Mouse (Mus musculus) forebrain, embryonic 16.5 days (tissue): Measurements from ENCODE around the gene Phf3. TPM values are rescaled to one million over a fixed set of nuclear protein-coding genes. Genes with fewer than 3 reads are reported as not detected.
"Not testable (repeated sequence)": the region's sequence is repeated elsewhere in the genome, so short reads cannot be mapped to it uniquely, and the experiment has no call there.

Experiments
- ATAC-seq: fragments of 200-750 bp; cut with Nextera tagmentation; 2 replicates; pipeline ENCODE4 v1.8.0; 2017; ENCODE audit warnings: mild to moderate bottlenecking, moderate library complexity
- H3K27ac ChIP-seq: fragments of 300-500 bp; sonication (generic); 2 replicates; pipeline ENCODE4 v1.5.1; 2014; ENCODE audit warnings: low read length, control low read depth
- H3K27me3 ChIP-seq: fragments of 300-500 bp; sonication (generic); replicated peaks from 2 replicates; pipeline ENCODE4 v1.6.1; 2014; ENCODE audit warnings: low read length; ENCODE audit not compliant: control insufficient read depth, insufficient read depth
- H3K36me3 ChIP-seq: fragments of 300-500 bp; sonication (generic); 2 replicates; pipeline ENCODE4 v1.6.1; 2014; ENCODE audit not compliant: control insufficient read depth, insufficient read depth
- H3K4me1 ChIP-seq: fragments of 300-500 bp; sonication (generic); replicated peaks from 2 replicates; pipeline ENCODE4 v1.6.1; 2014; ENCODE audit warnings: low read length; ENCODE audit not compliant: control insufficient read depth, insufficient read depth
- H3K4me2 ChIP-seq: fragments of 300-500 bp; sonication (generic); 2 replicates; pipeline ENCODE4 v1.6.1; 2014; ENCODE audit warnings: mild to moderate bottlenecking, low read length, control low read depth
- H3K4me3 ChIP-seq: fragments of 300-500 bp; sonication (generic); replicated peaks from 2 replicates; pipeline ENCODE4 v1.5.1; 2014; ENCODE audit warnings: mild to moderate bottlenecking, low read length, control low read depth
- H3K9ac ChIP-seq: fragments of 300-500 bp; sonication (generic); replicated peaks from 2 replicates; pipeline ENCODE4 v1.6.1; 2014; ENCODE audit warnings: low read depth, low read length, control low read depth
- H3K9me3 ChIP-seq: fragments of 300-500 bp; sonication (generic); 2 replicates; pipeline ENCODE4 v1.6.1; 2016; ENCODE audit warnings: low read length; ENCODE audit not compliant: control insufficient read depth
- WGBS: fragments of 180-500 bp; shearing (Covaris S2); extraction: QIAGEN DNeasy Blood & Tissue Kit; methylation state at CpG from one replicate; pipeline ENCODE4 v1.1.7; 2014; 5-methylcytosine and 5-hydroxymethylcytosine counted together
- polyA plus RNA-seq: library from polyadenylated mRNA; unstranded; fragments of >200 nt; fragmentation: Nextera tagmentation; extraction: Ambion mirVana; gene quantifications from 2 replicates; pipeline ENCODE4 v1.2.1, GENCODE M21; 2015

Gene Phf3
- polyA plus RNA-seq, 1 experiment from 2014 or later: 43.9 TPM

- Histone ChIP-seq H3K4me1 (no peaks in the 10 kb centered on the region), H3K4me2 (no peak overlapping the region), H3K27ac (no peak overlapping the region), H3K36me3 (no peaks in the 10 kb centered on the region), H3K9me3 (0 out of 2 replicates have a peak, but pooled peaks cover 2% of the 10 kb centered on the region), H3K4me3 (no peak overlapping the region), H3K9ac (no peak overlapping the region), H3K27me3 (no peaks in the 10 kb centered on the region)
- ATAC-seq: no peak
- WGBS: 80% methylated on average over 6 of the region's 6 CpGs
Observed at GRCm38 (mm10) chr1:30783741-30784140, 90.0 kb downstream of the Phf3 start.

GRCm38 (mm10) chr1:30780293-30780692 lies 93.4 kb downstream of the Phf3 start:
- Histone ChIP-seq H3K27me3 (no peaks in the 10 kb centered on the region), H3K4me1 (no peaks in the 10 kb centered on the region; the same call in 1 of the 2 replicates), H3K27ac (no peak overlapping the region), H3K4me2 (no peak overlapping the region), H3K9me3 (no peaks in the 10 kb centered on the region), H3K4me3 (no peak overlapping the region), H3K36me3 (no peaks in the 10 kb centered on the region), H3K9ac (no peak overlapping the region)
- no peak for ATAC-seq
- 46% methylated on average over 6 of the region's 6 CpGs for WGBS

- no peak overlapping the region for H3K27ac ChIP-seq
- H3K36me3 ChIP-seq: no peaks in the 10 kb centered on the region
- no peak overlapping the region for H3K9ac ChIP-seq
- H3K4me2 ChIP-seq: no peak overlapping the region
- no peaks in the 10 kb centered on the region for H3K9me3 ChIP-seq
- no peak overlapping the region for H3K4me3 ChIP-seq
- no peaks in the 10 kb centered on the region for H3K27me3 ChIP-seq
- no peak for ATAC-seq
- no peaks in the 10 kb centered on the region; the same call in 1 of the 2 replicates for H3K4me1 ChIP-seq
- WGBS: 94% methylated on average over 3 of the region's 3 CpGs
Observed at GRCm38 (mm10) chr1:30779562-30779961, 94.2 kb downstream of the Phf3 start.

- Histone ChIP-seq H3K4me3 (no peak overlapping the region), H3K9ac (no peak overlapping the region), H3K9me3 (no peaks in the 10 kb centered on the region), H3K27ac (no peak overlapping the region), H3K4me2 (peak overlapping the region; percentile 23; the same call in 1 of the 2 replicates), H3K4me1 (no peaks in the 10 kb centered on the region; the same call in 1 of the 2 replicates), H3K27me3 (no peaks in the 10 kb centered on the region), H3K36me3 (no peaks in the 10 kb centered on the region)
- 16% methylated on average over 14 of the region's 14 CpGs for WGBS
- ATAC-seq: no peak
Observed at GRCm38 (mm10) chr1:30778374-30779005, 95.2 kb downstream of the Phf3 start.

GRCm38 (mm10) chr1:30776196-30776595 lies 97.5 kb downstream of the Phf3 start:
- no peaks in the 10 kb centered on the region; the same call in 1 of the 2 replicates for H3K4me1 ChIP-seq
- no peak for ATAC-seq
- H3K27me3 ChIP-seq: no peaks in the 10 kb centered on the region
- no peak overlapping the region for H3K27ac ChIP-seq
- no peak overlapping the region for H3K4me3 ChIP-seq
- no peaks in the 10 kb centered on the region for H3K9me3 ChIP-seq
- WGBS: 42% methylated on average over 2 of the region's 2 CpGs
- no peak overlapping the region for H3K4me2 ChIP-seq
- H3K9ac ChIP-seq: no peak overlapping the region
- no peaks in the 10 kb centered on the region for H3K36me3 ChIP-seq

GRCm38 (mm10) chr1:30773662-30774061 lies 100.1 kb downstream of the Phf3 start:
- Histone ChIP-seq H3K36me3 (no peaks in the 10 kb centered on the region), H3K9ac (no peak overlapping the region), H3K4me3 (no peak overlapping the region), H3K27ac (no peak overlapping the region), H3K4me1 (no peaks in the 10 kb centered on the region; the same call in 1 of the 2 replicates), H3K9me3 (no peaks in the 10 kb centered on the region), H3K27me3 (no peaks in the 10 kb centered on the region), H3K4me2 (no peak overlapping the region)
- 83% methylated on average over 6 of the region's 6 CpGs for WGBS
- ATAC-seq: no peak

GRCm38 (mm10) chr1:30772851-30773250 lies 100.9 kb downstream of the Phf3 start:
- Histone ChIP-seq H3K27me3 (no peaks in the 10 kb centered on the region), H3K4me2 (no peak overlapping the region), H3K36me3 (no peaks in the 10 kb centered on the region), H3K27ac (no peak overlapping the region), H3K9me3 (no peaks in the 10 kb centered on the region), H3K4me3 (no peak overlapping the region), H3K9ac (no peak overlapping the region), H3K4me1 (no peaks in the 10 kb centered on the region)
- ATAC-seq: no peak
- 84% methylated on average over 7 of the region's 7 CpGs for WGBS

GRCm38 (mm10) chr1:30771772-30772171 lies 101.9 kb downstream of the Phf3 start:
- Histone ChIP-seq H3K9ac (no peak overlapping the region), H3K27me3 (no peaks in the 10 kb centered on the region), H3K36me3 (no peaks in the 10 kb centered on the region), H3K9me3 (no peaks in the 10 kb centered on the region), H3K4me2 (no peak overlapping the region), H3K27ac (no peak overlapping the region), H3K4me3 (no peak overlapping the region), H3K4me1 (no peaks in the 10 kb centered on the region)
- WGBS: 56% methylated on average over 6 of the region's 6 CpGs
- ATAC-seq: no peak

GRCm38 (mm10) chr1:30770599-30770998 lies 103.1 kb downstream of the Phf3 start:
- H3K4me2 ChIP-seq, H3K9me3 ChIP-seq, H3K4me1 ChIP-seq, H3K27me3 ChIP-seq, ATAC-seq, H3K27ac ChIP-seq, H3K4me3 ChIP-seq, H3K9ac ChIP-seq, H3K36me3 ChIP-seq: not testable (repeated sequence)
- 90% methylated on average over 12 of the region's 16 CpGs for WGBS

- Histone ChIP-seq H3K9ac (no peak overlapping the region), H3K27me3 (no peaks in the 10 kb centered on the region), H3K4me1 (no peaks in the 10 kb centered on the region; the same call in 1 of the 2 replicates), H3K36me3 (no peaks in the 10 kb centered on the region), H3K4me3 (no peak overlapping the region), H3K9me3 (no peaks in the 10 kb centered on the region), H3K4me2 (no peak overlapping the region), H3K27ac (no peak overlapping the region)
- ATAC-seq: no peak
Observed at GRCm38 (mm10) chr1:30756794-30757193, 116.9 kb downstream of the Phf3 start.
